Mouse (Mus musculus) C2C12 (cell line): ENCODE results near the gene Lce1e. TPM values are rescaled to one million over a fixed set of nuclear protein-coding genes. Genes with fewer than 3 reads are reported as not detected.

Source experiments
- H3K27me3 ChIP-seq: one replicate; pipeline ENCODE4 v1.6.1; 2011; ENCODE audit not compliant: control insufficient read depth, insufficient read depth, insufficient read length
- H3K36me3 ChIP-seq: one replicate; pipeline ENCODE4 v1.6.1; 2011; ENCODE audit not compliant: control insufficient read depth, insufficient read depth
- H3K4me3 ChIP-seq: one replicate; pipeline ENCODE4 v1.5.1; 2011; ENCODE audit warnings: mild to moderate bottlenecking, control low read depth; ENCODE audit not compliant: poor library complexity, insufficient read depth, severe bottlenecking
- H3K79me2 ChIP-seq: one replicate; pipeline ENCODE4 v1.6.1; 2011; ENCODE audit not compliant: control insufficient read depth, insufficient read depth
- H3K79me3 ChIP-seq: one replicate; pipeline ENCODE4 v1.6.1; 2011; ENCODE audit warnings: low read depth, control low read depth
- H3ac ChIP-seq: one replicate; pipeline ENCODE3; 2011; ENCODE audit warnings: low read depth; ENCODE audit not compliant: control insufficient read depth, insufficient read length
- CEBPB ChIP-seq: IDR thresholded peaks from one replicate; pipeline ENCODE4 v1.6.1; 2011; ENCODE audit warnings: low read depth, mild to moderate bottlenecking, control low read depth, moderate library complexity
- CTCF ChIP-seq: IDR thresholded peaks from one replicate; pipeline ENCODE4 v1.5.1; 2011; ENCODE audit not compliant: control insufficient read depth, insufficient read depth, insufficient read length
- FOSL1 ChIP-seq: IDR thresholded peaks from one replicate; pipeline ENCODE4 v1.8.0; 2011; ENCODE audit warnings: mild to moderate bottlenecking, low read length; ENCODE audit not compliant: poor library complexity, insufficient read depth, severe bottlenecking
- MAX ChIP-seq: IDR thresholded peaks from one replicate; pipeline ENCODE4 v1.6.1; 2011; ENCODE audit warnings: mild to moderate bottlenecking, control low read depth
- MYOD1 ChIP-seq: IDR thresholded peaks from one replicate; pipeline ENCODE4 v1.6.1; 2011; ENCODE audit warnings: low read depth; ENCODE audit not compliant: control insufficient read depth, insufficient read length
- MYOG ChIP-seq: IDR thresholded peaks from one replicate; pipeline ENCODE4 v1.6.1; 2011; ENCODE audit not compliant: control insufficient read depth, insufficient read length; ENCODE audit errors: extremely low read depth
- USF1 ChIP-seq: IDR thresholded peaks from one replicate; pipeline ENCODE4 v1.6.1; 2011; ENCODE audit warnings: low read depth, mild to moderate bottlenecking, control low read depth, moderate library complexity
- polyA plus RNA-seq: library from polyadenylated mRNA; unstranded; fragments of >200 nt; fragmentation: generic; extraction: Trizol; gene quantifications from one replicate; pipeline ENCODE4 v1.2.1, GENCODE M21; 2012; ENCODE audit warnings: missing spikeins

Gene Lce1e
- polyA plus RNA-seq, 1 experiment: not detected

GRCm38 (mm10) chr3:92670215-92670614 lies 38.7 kb downstream of the Lce1e start, which contains the start of gene Lce1a2:
Gene Lce1a2 (minus strand): TSS chr3:92670315.
- no peaks in the 10 kb centered on the region for H3K36me3 ChIP-seq
- no peaks in the 10 kb centered on the region for H3K79me3 ChIP-seq
- H3K4me3 ChIP-seq: no peak within 1 kb of the TSS
- H3K27me3 ChIP-seq: no peaks in the 10 kb centered on the region
- no peaks in the 10 kb centered on the region for H3K79me2 ChIP-seq
- no peak within 1 kb of the TSS for H3ac ChIP-seq
- TF ChIP-seq MYOG: no peak
- no peak for TF ChIP-seq MYOD1
- TF ChIP-seq CEBPB: no peak
- TF ChIP-seq FOSL1: no peak
- no peak for TF ChIP-seq MAX
- TF ChIP-seq CTCF: no peak
- TF ChIP-seq USF1: no peak

Other genes with a start within 250 kb of the Lce1e start
- gene Sprr1a, start 223.2 kb downstream of the Lce1e start, polyA plus RNA-seq: 23.8 TPM
- not detected for gene Sprr4, start 208.6 kb downstream of the Lce1e start, polyA plus RNA-seq
- not detected for gene 2310046K23Rik, start 174.6 kb downstream of the Lce1e start, polyA plus RNA-seq
- 0.04 TPM for gene Ivl, start 135.3 kb downstream of the Lce1e start, polyA plus RNA-seq
- not detected for gene Smcp, start 120.1 kb downstream of the Lce1e start, polyA plus RNA-seq
- not detected for gene 2210017I01Rik, start 101.6 kb downstream of the Lce1e start, polyA plus RNA-seq
- gene Lce6a, start 87.4 kb downstream of the Lce1e start, polyA plus RNA-seq: not detected
- not detected for gene Lce1a1, start 60.8 kb downstream of the Lce1e start, polyA plus RNA-seq
- gene Lce1b, start 52.1 kb downstream of the Lce1e start, polyA plus RNA-seq: not detected
- gene Lce1a2, start 38.8 kb downstream of the Lce1e start, polyA plus RNA-seq: not detected
- gene Lce1c, start 29.8 kb downstream of the Lce1e start, polyA plus RNA-seq: not detected
- not detected for gene Lce1d, start 21.9 kb downstream of the Lce1e start, polyA plus RNA-seq
- gene Lce1f, start 11.3 kb upstream of the Lce1e start, polyA plus RNA-seq: 0.83 TPM
- gene Gm38119, start 30.0 kb upstream of the Lce1e start, polyA plus RNA-seq: not detected
- gene Lce1g, start 43.3 kb upstream of the Lce1e start, polyA plus RNA-seq: 14.2 TPM
- 0.35 TPM for gene Lce1h, start 56.0 kb upstream of the Lce1e start, polyA plus RNA-seq
- not detected for gene Lce1i, start 69.8 kb upstream of the Lce1e start, polyA plus RNA-seq
- not detected for gene Lce1j, start 81.4 kb upstream of the Lce1e start, polyA plus RNA-seq
- not detected for gene Lce1k, start 98.8 kb upstream of the Lce1e start, polyA plus RNA-seq
- gene Kprp, start 118.2 kb upstream of the Lce1e start, polyA plus RNA-seq: not detected
- gene Lce1l, start 142.2 kb upstream of the Lce1e start, polyA plus RNA-seq: not detected
- not detected for gene 2310050C09Rik, start 161.1 kb upstream of the Lce1e start, polyA plus RNA-seq
- gene Lce3a, start 217.2 kb upstream of the Lce1e start, polyA plus RNA-seq: not detected
- gene Lce3b, start 223.9 kb upstream of the Lce1e start, polyA plus RNA-seq: not detected
- gene Lce3c, start 235.4 kb upstream of the Lce1e start, polyA plus RNA-seq: not detected
- gene Lce3d, start 248.3 kb upstream of the Lce1e start, polyA plus RNA-seq: not detected